Comparison of ENCODE assay signal across 25 mouse cellular contexts in genomic region chr3:139262359-139262758, GRCm38 (mm10). TPM values are rescaled to one million over a fixed set of nuclear protein-coding genes. Genes with fewer than 3 reads are reported as not detected.
"Had no signal": no experiment of that assay in that cellular context is flagged by ENCODE, and none has a peak within 500 bp of the region (broad histone marks: within the 10 kb centered on the region; RNA-seq: fewer than 3 reads in every experiment).

No protein-coding gene starts in this region.

RNA-seq across cellular contexts. Expression of gene Stpg2, which starts 56.9 kb away (rescaled TPM):
- total RNA-seq: left cerebral cortex, postnatal 4 days; liver, adult 2 months; megakaryocyte progenitor cell, adult 5-6 weeks; megakaryocyte, adult 5-6 weeks; megakaryocyte-erythroid progenitor cell, adult 5-6 weeks; midbrain, postnatal 0 days; monocyte, adult 5-6 weeks had no signal
- polyA plus RNA-seq: limb, embryonic 11.5 days; limb, embryonic 14.5 days; limb, embryonic 15.5 days; liver, adult 2 months; liver, embryonic 11.5 days; liver, embryonic 12.5 days; liver, embryonic 13.5 days; liver, embryonic 14.5 days; liver, embryonic 15.5 days; liver, embryonic 16.5 days; liver, postnatal 0 days; lung, adult 2 months; lung, embryonic 14.5 days; lung, embryonic 15.5 days; lung, embryonic 16.5 days; lung, postnatal 0 days; macrophage; myocyte; neural tube, embryonic 12.5 days had no signal
